Mouse (Mus musculus) B cell, adult 2 months (primary cell): ENCODE measurements around the gene Kpna6.
A peak's percentile ranks its signal among the peaks of the same experiment; 100 is the strongest.
"Not testable (repeated sequence)": the region's sequence is repeated elsewhere in the genome, so short reads cannot be mapped to it uniquely, and the experiment has no call there.

Experiments
- DNase-seq, 2 experiments: peaks; one replicate each; pipeline ENCODE4 v3.0.0; 2022

Gene Kpna6

DNA sequence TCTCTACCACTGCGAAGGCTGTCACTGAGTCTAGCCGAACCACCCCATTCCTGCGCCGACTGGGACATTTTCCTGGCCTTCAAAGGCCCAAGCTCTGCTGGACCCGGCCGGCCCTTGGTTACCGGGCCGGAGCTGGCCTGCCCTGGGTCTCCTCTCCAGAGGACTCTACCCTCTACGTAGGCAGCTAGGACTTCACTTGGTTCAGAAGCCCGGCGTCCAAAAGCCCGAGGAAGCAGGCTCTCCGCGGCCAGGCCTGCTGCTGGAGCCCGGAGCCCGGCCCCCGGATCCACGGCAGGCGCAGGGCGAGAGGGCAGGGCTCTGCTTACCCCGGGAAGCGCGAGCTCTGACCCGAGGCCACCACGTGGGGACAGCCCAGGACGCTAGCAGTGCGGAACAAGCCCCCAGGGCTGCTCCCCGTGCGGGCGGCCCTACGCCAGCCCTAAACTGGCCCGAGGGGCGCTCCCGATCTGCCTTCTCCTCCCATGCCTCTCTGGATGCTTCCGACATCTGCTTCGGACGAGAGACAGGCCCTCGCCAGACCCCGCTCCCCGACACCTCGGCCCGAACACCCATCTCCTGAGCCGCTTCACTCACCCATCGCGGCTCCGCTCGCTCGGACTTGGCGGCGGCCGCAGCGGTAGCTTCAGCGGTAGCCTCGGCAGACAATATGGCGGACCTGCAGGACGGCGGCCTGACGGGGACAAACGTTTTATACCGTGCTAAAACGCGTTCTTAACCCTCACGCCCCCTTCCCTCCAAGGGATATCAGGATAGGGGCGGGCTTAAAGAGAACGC lies at the start of gene Kpna6:
Gene Kpna6, minus strand, starts transcription at position 685 of the 795 bp plus-strand sequence.
- DNase-seq = peak; percentile 80 to 82

DNA sequence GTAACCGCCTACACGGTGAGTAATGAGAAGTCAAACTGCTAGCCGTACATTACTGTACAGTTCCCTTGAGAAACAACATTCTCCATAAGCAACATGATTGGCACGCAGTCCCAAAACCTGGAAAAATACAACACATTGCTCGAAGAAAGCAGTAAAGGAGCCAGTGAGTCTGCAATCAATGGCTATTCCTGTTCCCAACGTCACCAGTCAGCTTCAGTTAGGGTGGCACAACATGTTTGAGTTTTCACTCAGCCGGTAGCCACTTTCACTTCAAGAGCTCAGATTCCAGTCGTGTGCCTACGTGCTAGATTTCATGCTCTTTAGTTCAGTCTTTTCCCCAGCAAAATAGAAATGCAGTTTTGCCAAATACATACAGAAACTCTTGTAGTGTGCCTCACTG lies 43.7 kb upstream of the Kpna6 start:
- no peak for DNase-seq

DNA sequence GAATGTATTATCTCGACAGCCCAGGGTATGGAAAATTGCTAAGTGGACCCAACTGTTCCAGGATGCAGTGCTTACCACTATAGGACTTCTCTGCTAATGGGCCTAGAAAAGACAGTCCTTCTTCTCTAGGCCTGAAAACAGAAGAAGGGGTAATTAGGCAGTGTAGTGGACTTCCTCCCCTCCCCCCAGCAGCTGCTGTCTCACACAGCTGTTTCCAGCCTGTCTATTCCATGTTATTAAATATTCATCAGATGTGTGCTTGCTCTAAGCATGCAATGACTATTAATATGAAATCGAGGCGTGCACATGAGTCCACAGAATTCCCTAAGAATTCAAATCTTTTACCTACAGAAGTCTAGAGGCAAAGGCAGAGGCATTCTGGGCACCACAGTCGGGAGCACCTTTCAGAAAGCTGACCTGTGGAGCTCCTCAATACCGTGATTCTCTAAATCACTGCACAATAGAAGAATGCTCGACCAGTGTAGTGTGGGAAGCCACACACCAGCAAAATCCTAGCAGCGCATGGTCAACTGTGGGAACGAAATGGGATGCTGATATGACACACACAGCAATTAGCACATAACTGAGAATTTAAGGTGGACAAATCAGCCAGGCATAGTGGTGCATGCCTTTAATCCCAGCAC lies 37.0 kb upstream of the Kpna6 start:
- DNase-seq = no peak

DNA sequence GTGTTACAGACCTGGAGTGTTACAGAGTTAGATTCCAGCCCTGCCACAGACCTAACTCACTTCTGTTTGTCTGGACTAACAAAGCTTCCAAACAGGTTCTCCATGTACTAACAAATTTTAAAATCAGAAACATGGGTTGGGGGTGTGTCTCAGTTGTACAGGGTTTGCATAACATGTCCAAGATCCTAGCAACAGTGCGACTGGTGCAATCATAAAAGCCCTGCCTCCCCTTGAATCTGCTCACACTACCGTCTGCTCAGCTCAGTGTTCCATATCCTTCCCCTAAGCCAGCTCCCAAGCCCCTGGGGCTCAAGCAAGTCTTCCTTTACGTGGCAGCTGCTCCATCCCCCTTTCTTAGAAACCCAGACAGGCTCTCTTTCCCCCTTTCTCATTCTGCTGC lies 34.2 kb upstream of the Kpna6 start:
- DNase-seq = no peak

DNA sequence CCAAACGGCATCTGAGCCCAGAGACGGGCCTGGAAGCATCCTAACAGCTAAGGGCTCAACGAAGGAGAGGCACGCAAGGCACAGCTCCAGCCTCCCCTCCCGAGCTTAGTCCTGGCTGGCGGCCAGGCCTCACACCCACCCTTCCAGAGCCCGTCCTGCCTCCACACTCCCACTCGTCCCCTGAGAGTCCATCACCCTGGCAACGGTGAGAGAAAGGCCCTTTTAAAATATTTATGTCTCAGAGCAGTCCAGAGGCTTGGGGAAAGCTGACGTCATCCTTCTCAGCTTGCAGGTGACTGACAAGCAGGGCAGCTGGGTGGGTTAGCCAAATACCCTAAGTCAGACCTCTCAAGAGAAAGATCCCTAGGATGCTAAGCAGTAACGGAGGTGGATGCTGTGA lies 29.9 kb upstream of the Kpna6 start:
- DNase-seq = no peak

DNA sequence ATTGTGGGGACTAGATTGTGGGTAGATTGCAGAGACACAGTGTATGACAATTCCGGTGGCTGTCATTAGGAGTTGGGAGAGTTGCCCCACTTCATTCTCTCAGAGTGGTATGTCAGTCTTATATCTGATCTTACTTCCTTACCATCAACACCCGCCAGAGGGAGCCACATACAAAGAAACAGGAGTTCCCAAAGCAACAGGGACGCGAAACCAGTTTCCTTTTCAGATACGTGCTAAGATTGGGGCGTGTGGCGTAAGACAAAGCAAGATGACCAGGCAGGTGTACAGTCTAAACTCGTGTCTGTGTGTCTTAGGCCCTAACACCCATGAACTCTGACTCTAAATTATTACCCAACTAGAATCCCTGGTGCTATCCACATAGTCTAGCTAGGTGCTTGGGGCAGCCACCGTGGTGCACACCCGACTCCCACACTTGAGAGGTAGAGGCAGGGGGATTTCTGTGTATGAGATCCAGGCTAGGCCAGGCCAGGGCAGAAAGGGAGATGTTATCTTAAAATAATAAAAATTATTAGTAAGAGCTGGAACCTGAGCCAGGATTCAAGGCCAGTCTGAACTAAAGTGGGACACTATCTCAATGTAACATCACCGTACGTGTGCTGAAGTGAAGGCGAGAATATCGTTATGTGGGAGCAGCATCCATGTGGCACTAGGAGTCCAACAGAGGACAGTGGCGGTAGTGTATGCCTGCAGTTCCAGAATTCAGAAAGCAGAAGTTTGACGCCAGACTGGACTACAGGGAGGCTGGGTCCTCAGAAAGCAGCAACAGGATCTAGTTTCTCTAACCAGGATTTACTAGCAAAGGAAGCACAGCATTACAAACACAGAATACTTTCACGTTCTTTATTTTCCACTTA lies 29.2 kb upstream of the Kpna6 start:
- DNase-seq = peak; percentile 90 to 94

DNA sequence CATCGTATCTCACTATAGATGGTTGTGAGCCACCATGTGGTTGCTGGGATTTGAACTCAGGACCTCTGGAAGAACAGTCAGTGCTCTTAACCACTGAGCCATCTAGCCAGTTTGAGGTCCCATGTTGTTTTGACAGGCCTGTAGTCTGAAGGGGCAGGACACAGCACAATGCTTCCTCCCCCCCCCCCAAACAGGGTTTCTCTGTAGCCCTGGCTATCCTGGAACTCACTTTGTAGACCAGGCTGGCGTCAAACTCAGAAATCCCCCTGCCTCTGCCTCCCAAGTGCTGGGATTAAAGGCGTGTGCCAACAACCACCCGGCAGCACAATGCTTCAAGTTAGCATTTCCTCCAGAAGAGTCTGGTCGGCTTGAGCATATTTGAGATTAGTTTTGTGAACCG lies 28.1 kb upstream of the Kpna6 start:
- not testable (repeated sequence) for DNase-seq

DNA sequence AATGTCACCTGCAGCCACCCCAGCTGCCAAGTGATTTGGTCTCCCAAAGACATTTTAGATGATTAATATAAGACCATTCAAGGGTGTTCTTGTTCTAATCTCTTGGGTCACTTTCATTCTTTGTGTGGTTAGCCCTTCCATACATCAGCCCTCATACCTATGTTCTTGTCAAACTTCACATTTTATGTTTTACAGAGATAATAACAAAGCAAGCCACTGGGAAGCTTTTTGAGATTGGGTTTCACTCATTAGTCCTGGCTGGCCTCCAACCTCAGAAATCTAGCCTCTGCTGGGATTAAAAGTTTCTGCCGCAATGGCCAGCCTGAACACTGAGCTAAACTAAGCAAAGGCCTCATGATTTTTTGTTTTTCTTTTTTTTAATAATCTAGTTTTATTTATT lies 27.6 kb upstream of the Kpna6 start:
- DNase-seq = no peak

DNA sequence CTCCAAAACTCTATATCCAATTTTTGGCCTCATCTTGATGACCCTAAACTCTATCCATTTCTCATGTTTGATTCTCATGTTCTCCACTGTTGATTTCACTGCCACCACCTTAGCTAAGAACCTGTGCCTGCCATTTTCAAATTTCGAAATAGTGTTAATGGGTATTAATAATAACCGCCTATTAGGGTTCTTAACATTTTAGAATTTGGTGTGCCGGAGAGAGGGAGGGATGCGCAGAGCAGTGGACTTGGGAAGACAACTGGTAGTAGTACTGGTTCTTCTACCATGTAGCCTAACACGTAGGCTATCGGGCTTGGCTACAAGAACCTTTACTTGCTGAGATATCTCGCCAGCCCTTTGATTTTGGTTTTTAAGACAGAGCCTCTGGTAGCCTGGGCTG lies 24.6 kb upstream of the Kpna6 start:
- no peak for DNase-seq

DNA sequence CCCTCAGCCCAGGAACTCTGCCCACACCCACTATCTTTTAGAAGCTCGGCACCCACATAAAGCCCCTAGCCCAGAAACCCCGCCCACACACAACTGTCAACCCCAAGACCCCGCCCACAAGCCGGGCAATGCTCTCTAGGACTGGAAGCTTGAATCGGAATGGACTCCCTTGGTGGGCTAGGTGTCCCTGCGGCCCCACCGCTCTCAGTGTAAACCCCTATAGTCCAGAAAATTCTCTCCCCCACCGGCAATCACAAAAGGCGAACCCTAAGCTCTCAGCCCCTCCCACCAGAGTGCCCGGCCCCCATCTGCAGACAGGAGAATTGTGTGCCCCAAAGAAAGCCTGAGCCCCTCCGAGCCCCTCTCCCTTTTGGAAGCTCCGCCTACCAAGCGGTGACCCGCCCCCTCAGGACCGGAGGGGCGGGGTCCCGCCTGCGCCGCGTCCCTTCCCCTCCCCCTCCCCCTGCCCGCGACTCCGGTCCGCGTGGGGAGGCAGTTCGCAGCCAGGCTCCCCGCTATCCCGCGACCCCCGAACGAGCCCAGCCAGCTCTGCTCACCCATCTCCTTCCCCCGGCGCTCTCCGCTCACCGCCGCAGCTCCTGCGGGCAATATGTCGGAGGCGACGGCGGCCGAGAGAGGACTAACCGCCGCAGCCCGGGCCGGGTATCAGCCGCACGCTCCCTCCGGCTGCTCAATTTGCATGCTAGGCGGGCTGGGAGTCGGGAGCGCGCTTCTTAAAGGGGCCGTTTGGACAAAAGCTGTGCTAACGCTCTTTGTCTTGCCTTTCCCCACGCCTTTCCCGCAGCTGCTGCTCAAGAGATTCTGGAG lies 23.8 kb upstream of the Kpna6 start, which contains the start of gene Tmem39b:
Gene Tmem39b, minus strand, starts transcription at position 681 of the 828 bp plus-strand sequence.
- DNase-seq = peak; percentile 89

DNA sequence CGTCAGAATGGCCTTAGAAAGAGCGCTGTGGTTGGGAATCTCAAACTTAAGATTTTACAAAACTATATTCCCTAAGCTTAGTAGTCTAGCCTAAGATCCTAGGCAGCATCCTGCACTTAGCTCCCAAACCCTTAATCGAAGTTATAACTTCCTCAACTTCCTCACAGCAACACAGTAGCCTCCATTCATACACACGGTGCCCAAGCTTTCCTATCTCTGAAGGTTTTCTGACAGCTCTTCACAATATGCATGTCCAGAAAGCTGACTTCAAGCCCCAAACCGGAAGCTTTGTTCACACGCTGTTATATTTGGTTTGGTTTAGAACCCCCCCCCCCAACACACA lies 23.2 kb upstream of the Kpna6 start:
- DNase-seq = no peak

DNA sequence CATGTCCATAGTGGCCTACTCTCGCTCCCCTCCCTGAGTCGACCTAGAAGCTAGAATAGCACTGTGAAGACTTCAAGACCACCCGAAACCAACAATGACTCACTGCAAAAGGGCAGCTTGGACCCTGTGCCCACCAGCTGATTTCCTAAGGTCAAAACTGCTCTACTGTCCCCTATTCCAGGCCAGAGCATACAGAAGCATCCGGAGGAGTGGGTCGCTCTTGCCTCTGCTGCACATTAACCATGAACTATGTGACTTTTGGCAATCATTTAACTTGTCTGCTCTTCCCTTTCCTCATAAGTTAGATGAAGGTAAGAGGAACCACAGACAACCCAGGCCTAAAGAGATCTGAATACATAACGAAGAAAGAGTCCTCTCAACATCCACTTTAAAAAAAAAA lies 12.0 kb upstream of the Kpna6 start:
- DNase-seq = no peak

DNA sequence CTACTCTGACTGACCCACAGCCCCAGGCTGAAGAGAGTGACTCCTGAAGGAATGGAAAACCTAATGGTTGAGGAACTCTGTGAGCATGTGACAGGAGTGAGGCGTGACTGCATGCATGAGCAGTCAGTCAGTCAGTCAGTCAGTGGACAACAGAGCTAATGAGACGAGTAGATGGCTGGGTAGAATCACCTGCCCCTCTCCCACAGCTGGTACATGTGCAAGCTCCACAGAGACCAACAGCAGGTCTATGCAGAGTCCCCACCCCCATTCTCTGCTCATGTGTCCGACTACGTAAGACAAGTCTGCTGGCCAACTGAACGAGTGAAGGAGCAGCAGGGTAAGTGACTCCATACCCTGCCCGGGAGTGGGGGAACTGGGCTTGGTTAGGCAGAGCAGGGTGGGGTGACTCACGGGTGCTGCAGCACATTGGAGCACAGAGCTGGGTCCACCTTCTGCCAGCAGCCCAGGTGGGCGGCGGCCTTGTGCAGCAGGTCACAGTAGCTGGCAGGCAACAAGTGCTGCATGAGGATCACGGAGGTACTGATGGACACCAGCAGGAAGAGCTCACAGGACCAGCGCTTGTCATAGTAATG lies 11.4 kb upstream of the Kpna6 start:
- DNase-seq = no peak

DNA sequence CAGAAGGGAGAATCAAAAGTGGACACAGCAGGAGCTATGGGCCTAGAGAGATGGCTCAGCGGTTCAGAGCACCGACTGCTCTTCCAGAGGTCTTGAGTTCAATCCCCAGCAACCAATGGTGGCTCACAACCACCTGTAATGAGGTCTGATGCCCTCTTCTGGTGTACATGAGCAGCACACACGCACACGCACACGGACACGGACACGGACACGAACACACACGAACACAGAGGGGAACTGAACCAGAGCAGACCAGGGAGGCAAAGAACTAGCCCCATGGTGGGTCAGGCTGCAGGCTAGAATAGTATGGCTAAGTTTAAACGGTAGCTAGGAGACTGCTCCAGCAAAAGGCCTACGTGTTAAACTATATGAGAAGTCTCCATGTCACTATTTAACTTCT lies 9.3 kb upstream of the Kpna6 start:
- no peak for DNase-seq

DNA sequence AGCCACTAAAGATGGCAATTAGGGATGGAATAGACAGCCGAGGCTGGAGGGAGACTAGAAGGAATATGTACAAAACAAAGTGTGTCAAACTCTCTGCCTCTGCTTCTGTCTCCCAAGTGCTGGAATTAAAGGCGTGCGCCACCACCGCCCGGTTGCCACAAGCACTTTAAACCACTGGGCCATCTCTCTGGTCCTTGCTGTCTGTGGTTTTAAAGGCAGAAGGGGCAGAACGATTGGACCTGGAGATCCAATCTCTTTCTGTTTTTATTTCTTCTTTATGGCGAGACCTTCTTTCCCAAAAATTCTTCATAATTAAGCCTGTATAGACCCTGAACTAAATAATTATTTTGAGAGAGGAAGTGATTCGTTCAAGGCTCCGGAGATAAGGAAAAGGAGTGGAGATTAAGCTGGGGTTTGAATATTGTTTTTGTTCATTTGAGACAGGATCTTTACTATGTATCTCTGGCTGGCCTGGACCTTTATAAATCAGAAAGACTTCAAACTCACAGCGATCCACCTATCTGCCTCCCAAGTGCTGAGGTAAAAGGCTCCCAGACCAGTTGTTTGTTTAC lies 397 bp upstream of the Kpna6 start:
- DNase-seq = no peak

DNA sequence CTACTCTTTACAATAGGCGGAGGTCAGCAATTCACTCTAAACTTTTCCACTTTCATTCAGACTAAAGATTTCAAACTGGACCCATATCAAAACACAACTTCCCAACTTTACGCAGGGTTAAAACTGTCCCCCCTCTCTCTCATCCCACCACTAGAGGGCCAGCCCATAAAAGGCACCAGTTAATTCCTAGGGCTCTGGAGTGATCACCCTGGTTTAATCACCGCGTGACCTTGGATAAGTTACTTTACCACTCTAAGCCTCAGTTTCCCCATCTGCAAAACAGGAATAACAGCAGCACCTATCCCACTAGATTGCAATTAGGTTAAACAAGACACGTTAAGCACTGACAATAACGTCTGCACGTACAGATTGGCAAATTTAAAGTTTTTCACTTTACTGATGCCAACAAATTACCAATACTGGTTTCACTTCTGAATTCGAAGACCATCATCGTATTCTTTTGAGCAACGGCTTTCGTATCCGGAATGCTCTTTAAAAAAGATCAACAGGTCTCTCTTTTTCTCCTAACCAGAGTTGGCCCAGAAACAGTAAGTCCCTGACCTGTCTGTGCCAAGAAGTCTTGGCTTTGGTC lies 980 bp downstream of the Kpna6 start:
- peak; percentile 60 to 62 for DNase-seq

DNA sequence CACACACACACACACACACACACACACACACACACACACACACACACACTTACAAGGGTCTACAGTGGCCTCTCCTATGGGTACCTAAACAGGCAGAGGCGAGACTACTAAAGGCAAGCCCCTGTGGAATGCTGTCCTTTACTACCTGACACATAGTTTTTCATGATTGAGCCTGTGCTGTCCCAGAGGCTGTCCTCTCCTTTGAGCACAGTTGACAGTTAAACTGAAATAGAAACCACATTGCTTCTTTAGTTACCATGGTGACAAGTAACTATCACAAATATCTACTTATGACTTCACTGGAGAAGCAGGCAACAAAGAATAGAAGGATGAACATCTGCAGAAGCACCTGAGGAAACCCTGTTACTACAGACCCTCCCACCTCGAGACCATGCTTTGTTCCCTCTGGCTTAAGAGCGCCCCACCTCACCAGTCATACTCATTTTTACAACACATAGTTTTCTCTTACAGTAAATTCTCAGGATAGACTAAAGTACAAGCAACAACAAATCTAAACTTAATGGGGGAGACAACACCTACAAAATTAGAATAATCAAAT lies 10.2 kb downstream of the Kpna6 start:
- DNase-seq = no peak

DNA sequence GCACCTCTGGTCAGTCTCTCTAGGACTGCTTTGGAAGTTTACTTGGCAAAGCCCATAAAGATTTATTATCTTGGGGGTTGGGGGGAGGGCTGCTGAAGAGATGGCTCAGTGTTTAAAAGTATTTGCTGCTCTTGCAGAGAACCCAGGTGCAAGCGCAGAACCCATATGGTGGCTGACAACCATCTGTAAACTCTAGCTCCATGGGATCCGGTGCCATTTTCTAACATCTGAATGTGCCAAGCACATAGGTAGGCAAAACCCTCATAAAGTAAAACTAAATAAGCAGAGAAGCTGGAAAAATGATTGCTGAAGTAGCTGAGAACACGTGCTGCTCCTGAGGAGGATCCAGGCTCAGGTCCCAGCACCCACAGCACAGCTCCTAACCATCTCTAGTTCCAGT lies 11.0 kb downstream of the Kpna6 start:
- DNase-seq = no peak

DNA sequence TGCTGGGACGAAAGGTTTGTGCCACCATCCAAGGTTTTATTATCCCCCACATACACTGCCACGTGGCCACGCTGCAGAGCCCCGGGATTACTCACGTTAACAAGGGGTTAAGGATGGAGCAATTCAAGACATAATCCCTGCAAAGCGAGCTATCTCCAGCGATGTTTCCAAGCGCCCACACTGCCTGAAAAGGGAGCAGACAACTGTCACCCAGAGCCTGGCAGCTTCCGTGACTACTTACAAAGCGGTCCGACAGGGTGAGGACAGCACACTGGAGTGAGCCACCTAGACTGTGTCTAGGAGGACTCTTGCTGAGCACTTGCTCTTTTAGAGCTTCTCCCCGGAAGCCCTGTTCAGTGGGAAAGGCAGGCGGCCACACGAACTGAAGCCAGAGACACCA lies 17.8 kb downstream of the Kpna6 start:
- DNase-seq = no peak

DNA sequence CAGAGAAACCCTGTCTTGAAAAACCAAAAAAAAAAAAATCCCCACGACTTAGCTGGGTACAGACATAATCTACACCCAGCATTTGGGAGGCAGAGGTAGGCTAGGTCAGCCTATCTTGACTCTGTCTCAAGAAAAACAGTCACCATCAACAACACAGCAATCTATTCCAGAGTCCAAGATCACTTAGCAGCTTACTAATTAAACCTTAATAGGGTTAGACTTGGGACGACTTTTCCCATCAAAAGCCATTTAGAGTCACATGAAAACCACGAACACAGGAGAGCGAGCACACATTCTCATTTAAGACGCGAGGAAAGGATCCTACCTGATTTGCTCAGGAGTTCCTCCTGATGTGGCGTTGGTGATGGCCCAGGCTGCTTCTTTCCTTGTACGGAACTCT lies 22.2 kb downstream of the Kpna6 start:
- DNase-seq = no peak

DNA sequence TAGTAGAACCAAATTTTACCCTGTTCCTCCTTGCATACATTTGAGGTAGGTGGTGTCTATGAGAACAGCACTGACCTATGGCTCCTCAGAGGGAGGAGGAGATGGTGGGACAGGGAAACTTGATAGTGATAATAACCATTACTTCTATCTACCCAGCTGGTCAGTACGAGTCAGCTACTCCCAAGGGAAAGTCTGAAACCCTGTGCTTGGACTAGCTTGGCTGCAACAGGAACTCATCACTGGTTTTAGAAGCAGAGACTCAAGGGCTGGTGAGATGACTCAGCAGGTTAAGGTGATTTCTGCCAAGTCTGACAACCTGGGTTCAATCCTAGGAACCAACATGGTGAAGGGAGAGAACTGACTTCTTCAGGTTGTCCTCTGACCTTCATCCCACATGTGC lies 23.9 kb downstream of the Kpna6 start:
- DNase-seq = no peak
